Mouse (Mus musculus): ENCODE data around the gene Dffa. TPM values are rescaled to one million over a fixed set of nuclear protein-coding genes. Genes with fewer than 3 reads are reported as not detected.

The Dffa gene
- total RNA-seq (2021) = 10 to 100 TPM; 58.9 to 62.9 TPM
- long read RNA-seq, experiment 1, transcript Dffa-201 (6 exons, 2,457 nt) = major isoform, 11 of 24 reads
- long read RNA-seq, experiment 1, partial matches to known transcripts = 1 of 24 reads
- long read RNA-seq, experiment 1, other reads (novel, unspliced or antisense) = 11 of 24 reads
- long read RNA-seq, experiment 2, transcript Dffa-202 (5 exons, 1,835 nt) = major isoform, 5 of 14 reads
- long read RNA-seq, experiment 2, partial matches to known transcripts = 6 of 14 reads
- long read RNA-seq, experiment 2, other reads (novel, unspliced or antisense) = 0 of 14 reads

- DNase-seq (ENCODE audit: low spot score in 2 of 2) = peak; percentile 94 to 95
These were observed at the start of gene Dffa for GRCm38 (mm10) chr4:149103875-149104561. Gene Dffa, plus strand, starts transcription at chr4:149104146.

GRCm38 (mm10) chr4:149055847-149056246 lies 48.1 kb upstream of the Dffa start:
- DNase-seq (ENCODE audit: low spot score in 2 of 2) = no peak

DNA sequence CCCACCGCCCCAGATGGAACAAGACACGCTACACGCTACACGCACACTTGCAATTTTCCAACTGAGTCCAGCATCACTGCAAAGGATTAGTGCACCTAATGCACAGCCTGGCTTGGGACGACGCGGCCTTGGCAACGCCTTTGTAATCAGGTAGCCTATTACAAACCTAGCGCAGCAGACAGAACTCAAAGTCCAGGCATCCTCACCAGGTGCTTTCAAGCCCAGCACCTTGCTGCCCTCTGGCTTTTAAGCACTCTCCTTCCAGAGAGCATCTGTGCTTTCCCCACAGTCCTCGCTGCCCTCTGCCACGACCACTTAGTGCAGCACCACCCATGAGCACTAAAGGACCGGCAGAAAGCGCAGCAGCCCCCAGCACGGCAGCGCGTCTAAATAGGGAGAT lies 47.0 kb upstream of the Dffa start:
- DNase-seq (ENCODE audit: low spot score in 2 of 2) = no peak

GRCm38 (mm10) chr4:149057470-149057869 lies 46.5 kb upstream of the Dffa start:
- DNase-seq (ENCODE audit: low spot score in 2 of 2) = no peak

- DNase-seq (ENCODE audit: low spot score in 2 of 2) = peak in 1 of 2 experiments; percentile 30
These were observed 45.6 kb upstream of the Dffa start for GRCm38 (mm10) chr4:149058298-149058697.

- DNase-seq (ENCODE audit: low spot score in 2 of 2) = no peak
These were observed 44.2 kb upstream of the Dffa start for GRCm38 (mm10) chr4:149059713-149060112.

GRCm38 (mm10) chr4:149060621-149061431 lies 43.1 kb upstream of the Dffa start:
- DNase-seq (ENCODE audit: low spot score in 2 of 2) = peak in 1 of 2 experiments; percentile 36

DNA sequence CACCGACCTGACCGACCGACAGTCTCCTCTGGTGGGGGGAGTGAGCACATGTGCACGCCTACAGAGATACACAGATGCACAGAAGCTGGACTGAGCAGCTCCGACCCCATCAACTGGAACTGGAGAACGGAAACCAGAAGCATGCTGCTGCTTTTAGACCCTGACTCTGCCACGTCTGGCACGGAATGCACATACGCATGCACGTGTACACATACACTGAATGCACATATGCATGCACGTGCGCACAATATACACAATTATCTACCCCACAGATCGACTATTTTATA lies 42.6 kb upstream of the Dffa start:
- no peak for DNase-seq (ENCODE audit: low spot score in 2 of 2)

- no peak for DNase-seq (ENCODE audit: low spot score in 2 of 2)
These were observed 41.3 kb upstream of the Dffa start for GRCm38 (mm10) chr4:149062406-149063318.

DNA sequence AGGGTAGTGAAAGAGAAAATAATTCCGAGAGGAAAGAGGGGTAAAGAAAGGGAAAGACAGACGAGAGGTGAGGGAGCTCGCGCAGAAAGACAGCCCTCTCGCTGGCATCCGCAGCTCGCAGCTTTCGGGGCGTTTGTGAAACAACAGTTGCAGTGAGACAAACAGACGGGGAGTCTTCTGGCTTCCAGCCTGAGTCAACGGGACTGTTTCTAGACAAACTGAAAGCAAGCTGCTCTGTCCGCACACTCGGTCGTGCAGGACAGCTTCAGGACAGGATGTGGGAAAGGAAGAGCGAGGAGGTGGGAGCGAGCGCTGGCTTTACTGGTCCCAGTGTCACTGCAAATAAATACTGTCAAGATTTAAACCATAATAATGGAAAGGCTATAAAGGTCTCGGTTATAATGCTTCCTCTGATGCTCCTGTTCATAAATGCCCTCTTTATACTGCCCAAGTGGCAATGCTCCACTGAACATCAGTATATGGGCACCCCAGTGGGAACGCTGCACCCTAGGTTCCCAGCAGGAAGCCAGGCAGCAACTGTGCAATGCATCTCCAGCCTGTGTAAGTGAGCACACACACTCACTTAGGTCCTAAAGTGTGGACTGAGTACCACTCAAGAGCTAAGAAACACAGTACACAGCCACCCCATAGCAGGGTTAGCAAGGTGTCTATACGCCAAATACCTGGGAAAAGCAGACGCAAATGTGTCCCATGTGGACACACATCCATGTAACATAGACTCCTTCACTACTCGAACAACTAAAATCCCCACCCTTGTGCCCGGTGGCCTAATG lies 39.7 kb upstream of the Dffa start:
- no peak for DNase-seq (ENCODE audit: low spot score in 2 of 2)

DNA sequence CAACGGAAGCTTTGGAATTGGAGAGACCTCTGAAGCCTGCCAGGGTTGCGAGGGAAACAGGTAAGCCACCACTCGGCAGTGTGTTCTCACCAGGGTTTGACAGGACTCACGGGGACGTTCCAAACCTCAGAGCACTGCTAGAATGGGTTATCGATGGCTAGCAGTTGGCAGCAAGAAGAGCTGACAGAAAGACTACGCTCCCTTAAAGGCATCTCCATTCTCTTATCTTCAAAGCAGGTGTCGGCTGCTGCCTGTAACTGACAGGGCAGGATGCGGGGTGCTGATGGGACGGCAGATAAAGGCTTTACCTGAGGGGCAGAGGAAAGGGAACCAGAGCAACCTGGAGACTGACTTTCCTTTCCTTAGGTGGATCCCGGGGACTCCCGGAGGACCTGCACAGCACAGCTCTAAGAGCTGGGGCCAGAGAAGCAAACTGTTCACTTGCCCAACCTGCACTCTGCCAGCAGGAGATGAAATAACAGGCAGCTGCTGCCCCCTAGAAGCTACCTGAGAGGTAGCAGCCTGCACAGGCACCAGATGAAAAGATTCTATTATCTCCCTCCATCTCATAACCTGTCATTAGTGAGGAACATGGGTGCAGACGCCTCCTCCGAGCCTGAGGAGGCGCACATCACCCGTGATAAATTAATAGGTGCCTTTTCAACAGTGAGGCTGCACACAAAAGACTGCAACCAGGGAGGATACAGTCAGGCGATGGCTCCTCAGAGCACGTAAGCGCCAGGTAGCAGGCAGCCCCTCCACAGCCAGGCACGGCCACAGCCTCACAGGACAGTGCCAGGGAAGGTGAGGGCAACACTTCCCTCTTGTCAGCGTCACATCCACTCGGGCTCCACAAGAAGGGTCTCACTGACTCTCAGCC lies 37.0 kb upstream of the Dffa start:
- DNase-seq (ENCODE audit: low spot score in 2 of 2) = no peak

DNA sequence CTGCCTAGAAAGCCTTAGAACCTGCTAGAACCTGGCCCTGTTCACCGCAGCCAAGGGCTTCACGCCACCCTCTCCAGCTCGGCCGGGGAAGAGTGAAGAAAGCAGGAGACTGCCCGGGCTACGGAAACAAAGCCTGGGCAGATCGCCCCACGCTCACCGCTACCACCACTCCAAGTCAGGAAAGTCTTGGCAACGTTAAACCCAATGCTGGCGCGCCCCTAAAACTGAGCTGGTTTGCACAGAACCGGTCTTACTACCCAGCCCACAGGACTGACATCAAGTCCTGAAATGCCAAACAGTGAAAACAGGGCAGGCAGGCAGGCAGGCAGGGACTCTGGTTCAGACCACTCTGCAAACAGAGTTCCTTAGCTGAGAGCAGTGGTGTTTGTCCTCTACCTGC lies 28.9 kb upstream of the Dffa start:
- no peak for DNase-seq (ENCODE audit: low spot score in 2 of 2)

DNA sequence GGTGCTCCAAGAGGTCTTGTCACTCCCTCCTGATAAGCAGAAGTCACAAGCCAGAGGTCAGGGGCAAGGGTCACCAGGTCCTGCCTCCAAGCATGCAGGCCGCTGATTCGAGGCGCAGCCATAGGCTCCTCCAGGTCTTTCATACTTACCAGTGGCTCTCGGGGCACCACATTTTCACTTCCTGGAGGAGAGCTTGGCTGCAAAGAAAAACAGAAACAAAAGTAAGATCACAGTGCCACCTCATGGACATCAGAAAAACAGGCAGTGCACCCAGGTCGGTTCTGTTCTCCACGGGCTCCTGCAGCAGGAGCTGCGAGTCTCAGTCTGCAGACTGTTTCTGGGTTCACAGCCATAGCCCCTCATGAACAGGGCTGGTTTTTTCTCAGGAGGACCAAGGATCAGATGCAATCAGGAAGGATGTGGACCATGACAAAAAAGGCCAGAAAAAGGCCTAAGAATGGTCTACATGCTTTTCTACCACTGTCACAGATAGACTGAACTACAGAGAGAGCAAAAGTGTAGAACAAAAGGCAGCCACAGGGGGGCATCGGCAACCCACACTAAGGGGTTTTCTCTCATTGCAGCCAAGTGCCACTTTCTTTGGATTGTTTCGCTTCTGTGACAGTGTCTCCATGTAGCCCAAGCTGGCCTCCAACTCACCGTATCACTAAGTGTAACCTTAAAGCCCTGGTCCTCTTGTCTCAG lies 27.9 kb upstream of the Dffa start:
- DNase-seq (ENCODE audit: low spot score in 2 of 2) = peak; percentile 65 to 69

GRCm38 (mm10) chr4:149078261-149078660 lies 25.7 kb upstream of the Dffa start:
- no peak for DNase-seq (ENCODE audit: low spot score in 2 of 2)

- no peak for DNase-seq (ENCODE audit: low spot score in 2 of 2)
These were observed 24.3 kb upstream of the Dffa start for GRCm38 (mm10) chr4:149079629-149080028.

DNA sequence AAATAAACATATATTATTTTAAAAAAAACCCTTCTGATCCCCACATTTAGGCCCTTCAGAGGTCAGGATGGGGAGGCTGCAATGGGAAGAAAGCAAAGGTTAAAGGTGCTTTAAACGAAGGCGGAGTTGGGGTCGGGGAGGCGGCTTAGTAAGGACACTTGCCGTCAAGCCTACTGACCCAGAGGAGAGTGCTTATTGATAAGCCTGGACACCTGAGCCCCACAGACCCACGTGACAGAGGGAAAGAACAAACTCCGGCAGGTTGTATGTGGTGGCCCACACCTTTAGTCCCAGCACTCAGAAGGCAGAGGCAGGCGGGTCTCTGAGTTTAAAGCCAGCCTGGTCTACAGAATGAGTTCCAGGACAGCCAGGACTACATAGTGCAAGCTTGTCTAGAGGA lies 23.8 kb upstream of the Dffa start:
- DNase-seq (ENCODE audit: low spot score in 2 of 2) = no peak

DNA sequence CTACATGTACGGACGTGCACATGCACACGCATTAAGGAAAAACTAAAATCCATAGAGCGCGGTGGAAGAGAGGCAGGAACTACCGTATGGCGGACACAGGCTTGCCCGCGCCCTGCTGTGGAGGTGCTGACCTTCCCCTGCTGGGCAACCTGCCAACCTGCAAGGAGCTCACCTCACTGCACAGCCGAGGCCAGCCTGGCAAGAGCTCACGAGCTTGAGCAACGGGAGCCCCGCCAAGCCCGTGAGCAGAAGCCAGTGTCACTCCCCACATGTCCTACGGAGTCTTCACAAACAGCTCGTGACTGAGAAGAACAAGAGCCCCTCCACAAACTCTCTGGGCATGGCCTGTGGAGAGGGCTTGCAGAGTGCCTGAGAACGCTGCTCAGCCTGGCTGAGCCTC lies 22.4 kb upstream of the Dffa start:
- no peak for DNase-seq (ENCODE audit: low spot score in 2 of 2)

- DNase-seq (ENCODE audit: low spot score in 2 of 2) = no peak
These were observed 18.6 kb upstream of the Dffa start for GRCm38 (mm10) chr4:149085381-149085780.

DNA sequence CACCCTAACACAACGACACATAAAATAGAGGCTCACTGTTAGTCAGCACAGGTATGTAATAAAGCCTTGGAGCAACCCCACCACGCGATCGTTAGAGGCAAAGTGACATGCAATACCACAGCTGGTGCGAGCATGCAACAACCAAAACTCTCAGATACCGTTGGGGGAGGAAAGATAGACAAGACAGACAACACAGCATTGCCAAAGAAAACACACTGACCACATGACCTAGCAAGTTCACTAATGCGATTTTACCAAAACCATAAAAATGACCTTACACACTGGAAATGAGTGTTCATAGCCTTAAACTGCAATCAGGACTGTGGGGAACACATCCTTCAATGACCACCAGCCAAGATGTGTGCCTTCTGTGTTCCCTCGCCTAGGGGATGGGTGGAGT lies 12.6 kb upstream of the Dffa start:
- DNase-seq (ENCODE audit: low spot score in 2 of 2) = no peak
